Mouse (Mus musculus) neural tube, embryonic 13.5 days (tissue): ENCODE measurements around the gene Lect2. TPM values are rescaled to one million over a fixed set of nuclear protein-coding genes. Genes with fewer than 3 reads are reported as not detected.

ENCODE experiments used
- ATAC-seq: fragments of 200-750 bp; cut with Nextera tagmentation; 2 replicates; pipeline ENCODE4 v1.8.0; 2017; ENCODE audit warnings: low read depth, mild to moderate bottlenecking, moderate TSS enrichment, moderate library complexity
- H3K27ac ChIP-seq: fragments of 300-500 bp; sonication (generic); replicated peaks from 2 replicates; pipeline ENCODE4 v1.5.1; 2015; ENCODE audit warnings: moderate library complexity, mild to moderate bottlenecking, inconsistent platforms
- H3K27me3 ChIP-seq: fragments of 300-500 bp; sonication (generic); 2 replicates; pipeline ENCODE4 v1.6.1; 2015; ENCODE audit warnings: mild to moderate bottlenecking, inconsistent platforms
- H3K36me3 ChIP-seq: fragments of 300-500 bp; sonication (generic); 2 replicates; pipeline ENCODE4 v1.6.1; 2015; ENCODE audit warnings: mild to moderate bottlenecking, inconsistent platforms
- H3K4me1 ChIP-seq: fragments of 300-500 bp; sonication (generic); replicated peaks from 2 replicates; pipeline ENCODE4 v1.6.1; 2015; ENCODE audit warnings: inconsistent platforms
- H3K4me2 ChIP-seq: fragments of 300-500 bp; sonication (generic); 2 replicates; pipeline ENCODE4 v1.6.1; 2015; ENCODE audit warnings: inconsistent platforms, mild to moderate bottlenecking, moderate library complexity
- H3K4me3 ChIP-seq: fragments of 300-500 bp; sonication (generic); 2 replicates; pipeline ENCODE4 v1.5.1; 2015; ENCODE audit warnings: mild to moderate bottlenecking, inconsistent platforms
- H3K9ac ChIP-seq: fragments of 300-500 bp; sonication (generic); 2 replicates; pipeline ENCODE4 v1.6.1; 2015; ENCODE audit warnings: moderate library complexity, mild to moderate bottlenecking, inconsistent platforms
- H3K9me3 ChIP-seq: fragments of 300-500 bp; sonication (generic); 2 replicates; pipeline ENCODE4 v1.6.1; 2016; ENCODE audit warnings: inconsistent platforms
- WGBS: fragments of 180-500 bp; shearing (Covaris S2); methylation state at CpG from one replicate; pipeline ENCODE4 v1.1.7; 2015; 5-methylcytosine and 5-hydroxymethylcytosine counted together
- polyA plus RNA-seq: library from polyadenylated mRNA; unstranded; fragments of >200 nt; fragmentation: Nextera tagmentation; extraction: Ambion mirVana; gene quantifications from 2 replicates; pipeline ENCODE4 v1.2.1, GENCODE M21; 2015

The Lect2 gene
- polyA plus RNA-seq, 1 experiment from 2014 or later: not detected

DNA sequence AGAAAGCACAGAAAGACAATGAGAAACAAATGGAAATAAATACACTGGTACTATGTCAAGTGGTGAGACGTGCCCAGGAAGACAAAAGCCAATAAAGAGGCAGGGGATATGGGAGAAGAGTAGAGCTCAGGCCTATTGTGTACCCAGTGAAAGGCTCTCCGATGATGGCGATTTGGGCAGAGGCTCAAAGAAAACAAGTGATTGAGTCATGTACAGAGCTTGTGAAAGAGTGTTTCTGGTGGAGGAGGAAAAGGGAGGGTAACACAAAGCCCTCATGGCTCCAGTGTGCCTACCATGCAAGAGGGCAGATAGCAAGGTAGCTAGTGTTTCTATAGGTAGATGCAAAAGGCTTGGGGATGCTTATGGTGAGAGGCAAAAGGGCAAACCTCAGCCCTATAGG is 53.9 kb downstream of the Lect2 start:
- no peak overlapping the region for H3K9ac ChIP-seq
- no peaks in the 10 kb centered on the region for H3K27me3 ChIP-seq
- H3K27ac ChIP-seq: no peak overlapping the region
- no peak overlapping the region for H3K4me2 ChIP-seq
- no peaks in the 10 kb centered on the region for H3K9me3 ChIP-seq
- no peak overlapping the region for H3K4me3 ChIP-seq
- no peaks in the 10 kb centered on the region for H3K4me1 ChIP-seq
- no peaks in the 10 kb centered on the region for H3K36me3 ChIP-seq
- 23% methylated on average over 3 of the region's 3 CpGs for WGBS
- no peak for ATAC-seq

Other genes starting within 250 kb of the Lect2 start
- gene Gm3045, start 121.9 kb downstream of the Lect2 start, polyA plus RNA-seq: not detected in 2 replicates
- not detected in 2 replicates for gene Slc25a48, start 110.1 kb downstream of the Lect2 start, polyA plus RNA-seq
- gene Il9, start 66.3 kb downstream of the Lect2 start, polyA plus RNA-seq: not detected in 2 replicates
- 3.9 and 4.2 TPM in 2 replicates for gene Fbxl21, start 26.0 kb downstream of the Lect2 start, polyA plus RNA-seq
- gene Tgfbi, start 61.0 kb upstream of the Lect2 start, polyA plus RNA-seq: 15.3 and 25.2 TPM in 2 replicates
- gene Smad5, start 154.5 kb upstream of the Lect2 start, polyA plus RNA-seq: 22.7 and 25.7 TPM in 2 replicates
- gene Gm45623, start 205.3 kb upstream of the Lect2 start, polyA plus RNA-seq: 1.0 and 1.6 TPM in 2 replicates